Mouse (Mus musculus): ENCODE data around the gene Gm498. TPM values are rescaled to one million over a fixed set of nuclear protein-coding genes. Genes with fewer than 3 reads are reported as not detected.

Gm498 gene
- total RNA-seq, 2 experiments from 2014 or later: not detected

- Histone ChIP-seq H3K27ac (no peak overlapping the region), H3K4me3 (no peak overlapping the region)
- DNase-seq (ENCODE audit: extremely low spot score in 1 of 2, low spot score in 2 of 2): peak in 1 of 2 experiments; percentile 17
- TF ChIP-seq CTCF (IDR thresholded peaks at IDR 0.05): no peak
- intact Hi-C loops (cut with DNase I): loop anchor here (5.0 to 10.0 kb wide), 2 partner anchors 83 to 280 kb away; partner anchors contain the start of genes Dhcr7 and Nadsyn1
Measured at GRCm38 (mm10) chr7:143905176-143905575, 38.5 kb downstream of the Gm498 start.

GRCm38 (mm10) chr7:143905606-143906005 is 39.0 kb downstream of the Gm498 start:
- H3K4me3 ChIP-seq: no peak overlapping the region
- intact Hi-C loops (cut with DNase I): loop anchor here (5.0 to 10.0 kb wide), 2 partner anchors 83 to 279 kb away; partner anchors contain the start of genes Dhcr7 and Nadsyn1
- H3K27ac ChIP-seq: no peak overlapping the region
- DNase-seq (ENCODE audit: extremely low spot score in 1 of 2, low spot score in 2 of 2): peak; percentile 21 to 25
- TF ChIP-seq CTCF (IDR thresholded peaks at IDR 0.05): no peak

- Histone ChIP-seq H3K4me3 (no peak overlapping the region), H3K27ac (no peak overlapping the region)
- TF ChIP-seq CTCF (IDR thresholded peaks at IDR 0.05): no peak
- no peak for DNase-seq (ENCODE audit: extremely low spot score in 1 of 2, low spot score in 2 of 2)
- intact Hi-C loops (cut with DNase I): no loop called here
Measured at GRCm38 (mm10) chr7:143913611-143914010, 47.0 kb downstream of the Gm498 start.

- intact Hi-C loops (cut with DNase I): no loop called here
- H3K27ac ChIP-seq: no peak overlapping the region
- TF ChIP-seq CTCF (IDR thresholded peaks at IDR 0.05): no peak
- no peak for DNase-seq (ENCODE audit: extremely low spot score in 1 of 2, low spot score in 2 of 2)
- H3K4me3 ChIP-seq: no peak overlapping the region
Measured at GRCm38 (mm10) chr7:143919031-143919679, 52.5 kb downstream of the Gm498 start.

GRCm38 (mm10) chr7:143929899-143930298 is 63.3 kb downstream of the Gm498 start:
- Histone ChIP-seq H3K27ac (no peak overlapping the region), H3K4me3 (no peak overlapping the region)
- DNase-seq (ENCODE audit: extremely low spot score in 1 of 2, low spot score in 2 of 2): no peak
- TF ChIP-seq CTCF (IDR thresholded peaks at IDR 0.05): no peak
- intact Hi-C loops (cut with DNase I): no loop called here

- peak in 1 of 2 experiments; percentile 10 for DNase-seq (ENCODE audit: extremely low spot score in 1 of 2, low spot score in 2 of 2)
- Histone ChIP-seq H3K4me3 (no peak overlapping the region), H3K27ac (no peak overlapping the region)
- intact Hi-C loops (cut with DNase I): no loop called here
- no peak for TF ChIP-seq CTCF (IDR thresholded peaks at IDR 0.05)
Measured at GRCm38 (mm10) chr7:143938647-143939046, 72.0 kb downstream of the Gm498 start.

GRCm38 (mm10) chr7:143939476-143939875 is 72.8 kb downstream of the Gm498 start:
- Histone ChIP-seq H3K4me3 (no peak overlapping the region), H3K27ac (no peak overlapping the region)
- TF ChIP-seq CTCF (IDR thresholded peaks at IDR 0.05): no peak
- intact Hi-C loops (cut with DNase I): no loop called here
- DNase-seq (ENCODE audit: extremely low spot score in 1 of 2, low spot score in 2 of 2): no peak

GRCm38 (mm10) chr7:143942941-143943691 is 76.5 kb downstream of the Gm498 start:
- no peak overlapping the region for H3K4me3 ChIP-seq
- intact Hi-C loops (cut with DNase I): no loop called here
- DNase-seq (ENCODE audit: extremely low spot score in 1 of 2, low spot score in 2 of 2): no peak
- TF ChIP-seq CTCF (IDR thresholded peaks at IDR 0.05): no peak
- H3K27ac ChIP-seq: no peak overlapping the region

- no peak overlapping the region for H3K4me3 ChIP-seq
- DNase-seq (ENCODE audit: extremely low spot score in 1 of 2, low spot score in 2 of 2): no peak
- TF ChIP-seq CTCF (IDR thresholded peaks at IDR 0.05): no peak
- intact Hi-C loops (cut with DNase I): no loop called here
- H3K27ac ChIP-seq: no peak overlapping the region
Measured at GRCm38 (mm10) chr7:143944421-143944980, 77.9 kb downstream of the Gm498 start.

Small RNA genes within 50 kb of the gene (microRNA-seq; reads per million reads assigned to microRNA genes)
- 0 reads per million in 2 experiments for gene Mir6404

Other genes with a start within 250 kb of the Gm498 start
- gene Tnfrsf26, start 238.1 kb upstream of the Gm498 start, total RNA-seq (2021): not detected
- 1 to 10 TPM; 1.5 to 1.9 TPM for gene Tnfrsf22, start 217.2 kb upstream of the Gm498 start, total RNA-seq (2021)
- gene Tnfrsf23, start 181.0 kb upstream of the Gm498 start, total RNA-seq (2021): 1 to 10 TPM; 1.2 to 2.3 TPM
- gene Osbpl5, start 109.9 kb upstream of the Gm498 start, total RNA-seq (2021): 10 to 100 TPM; 37.6 to 40.9 TPM
- not detected for gene Mrgprg, start 99.8 kb upstream of the Gm498 start, total RNA-seq (2021)
- gene Mrgpre, start 82.3 kb upstream of the Gm498 start, total RNA-seq (2021): 1 to 10 TPM; 5.5 to 7.0 TPM
- 1 to 10 TPM; 6.4 to 7.1 TPM for gene Nadsyn1, start 44.0 kb upstream of the Gm498 start, total RNA-seq (2021)
- gene Dhcr7, start 43.7 kb upstream of the Gm498 start, total RNA-seq (2021): 10 to 100 TPM; 31.6 to 36.1 TPM
- 100 to 1,000 TPM; 163 to 170 TPM for gene Shank2, start 135.1 kb downstream of the Gm498 start, total RNA-seq (2021)

All from left cerebral cortex, adult 2 months (tissue).